Mouse (Mus musculus) spleen, adult 2 months (tissue): ENCODE measurements at regions not wholly inside any gene's neighbourhood (a gene's known extent, or its start where the extent isn't known, plus 50 kb on each side); places are given as distances from the start of the nearest gene placed in this dataset.

ENCODE experiments used
- CTCF ChIP-seq: fragments of 200-500 bp; IDR thresholded peaks from 2 replicates; pipeline ENCODE4 v1.5.1; 2011; ENCODE audit warnings: mild to moderate bottlenecking, inconsistent platforms; ENCODE audit not compliant: insufficient read depth, insufficient read length, insufficient replicate concordance; ENCODE audit errors: extremely low read depth
- POLR2A ChIP-seq: fragments of 200-500 bp; IDR thresholded peaks from 2 replicates; pipeline ENCODE4 v1.6.1; 2011; ENCODE audit warnings: low read depth, low read length, inconsistent platforms

DNA sequence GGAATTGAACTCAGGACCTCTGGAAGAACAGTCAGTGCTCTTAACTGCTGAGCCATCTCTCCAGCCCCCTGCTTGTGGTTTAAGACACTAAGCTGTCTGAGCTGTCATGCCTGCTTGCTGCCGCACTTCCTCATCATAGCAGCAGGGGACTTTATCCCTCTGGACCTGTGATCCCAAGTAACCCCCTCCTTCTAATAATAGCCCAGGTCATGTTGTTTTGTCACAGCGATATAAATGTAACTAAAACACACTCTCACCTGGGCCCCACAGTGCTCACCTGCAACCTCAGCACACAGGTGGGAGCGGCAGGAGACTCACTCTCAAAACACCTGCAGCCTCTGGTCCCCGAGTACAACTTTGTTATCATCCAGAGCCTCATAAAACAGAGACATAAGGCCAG, 231.9 kb upstream of the Spdye4c start:
- TF ChIP-seq POLR2A (no peak), CTCF (no peak)
